Mouse (Mus musculus) left cerebral cortex, postnatal 36 days (tissue): ENCODE results near the gene Rfxank. TPM values are rescaled to one million over a fixed set of nuclear protein-coding genes. Genes with fewer than 3 reads are reported as not detected.

Source experiments
- DNase-seq, 2 experiments: peaks; one replicate each; pipeline ENCODE4 v3.0.0; 2021 to 2022; ENCODE audit warnings: low spot score in 2 of 2, mixed read lengths in 1 of 2
- intact Hi-C: fragments of 180-260 bp; cut with DNase I; formaldehyde crosslinking; loops from one replicate; pipeline ENCODE4 v1.15.1; 2025
- total RNA-seq, 2 experiments: library from RNA; stranded (reverse); gene quantifications; 2 replicates each; pipeline ENCODE4 v1.2.3; 2021

Gene Rfxank
- total RNA-seq, 2 experiments from 2014 or later = 12.7 to 16.7 TPM

GRCm38 (mm10) chr8:70114488-70114887 is 24.5 kb downstream of the Rfxank start:
- intact Hi-C loops = no loop called here
- DNase-seq = no peak

DNA sequence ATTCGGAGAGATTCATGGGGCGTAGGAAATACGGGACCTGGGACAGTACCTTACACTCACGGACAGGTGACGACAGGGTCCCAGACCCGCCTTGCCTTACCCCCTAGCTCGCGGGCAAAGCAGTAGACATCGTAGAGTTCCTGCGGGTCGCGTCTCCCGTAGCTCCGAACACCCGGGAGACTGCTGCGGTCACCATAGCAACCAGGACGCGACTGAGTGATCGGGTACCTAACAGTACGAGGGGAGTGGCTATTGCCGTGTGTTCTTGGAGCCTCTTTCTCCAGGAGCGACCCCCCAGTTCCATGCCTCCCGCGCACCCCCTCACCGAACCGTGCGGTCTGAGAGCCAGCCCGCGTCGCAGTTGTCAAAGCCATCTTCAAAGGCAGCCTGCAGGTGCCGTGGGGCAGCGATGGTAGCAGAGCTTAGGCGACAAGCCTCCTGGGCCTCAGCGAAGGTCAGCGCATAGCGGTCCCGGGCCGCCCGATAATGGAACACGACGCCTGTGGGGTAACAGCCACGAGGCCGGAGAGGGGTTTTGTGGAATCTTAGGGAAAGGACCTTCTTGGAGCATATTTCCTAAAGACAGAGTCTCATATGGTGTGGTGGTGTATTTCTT is 26.4 kb downstream of the Rfxank start:
- intact Hi-C loops = no loop called here
- DNase-seq = no peak

- intact Hi-C loops = no loop called here
- DNase-seq = no peak
Observed at GRCm38 (mm10) chr8:70111192-70111795, 27.7 kb downstream of the Rfxank start.

DNA sequence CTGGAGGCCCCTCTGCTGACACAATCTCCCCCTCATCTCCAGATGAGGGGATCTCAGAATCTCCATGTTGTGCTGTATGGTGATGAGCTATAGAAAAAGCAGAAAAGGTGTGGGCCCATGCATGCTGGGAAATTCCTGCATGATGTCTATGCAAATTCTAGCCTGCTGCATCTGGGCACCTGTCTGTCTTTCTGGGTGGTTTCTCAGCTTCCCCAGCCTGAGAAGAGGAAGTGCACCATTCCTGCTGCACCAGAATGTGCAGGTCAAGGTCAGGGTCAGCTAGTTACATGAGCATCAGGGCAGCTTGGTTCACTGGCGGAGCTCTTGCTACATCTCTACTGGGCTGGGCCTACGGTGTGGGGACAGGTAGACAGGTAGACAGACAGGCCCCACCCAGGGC is 28.5 kb downstream of the Rfxank start:
- intact Hi-C loops = no loop called here
- no peak for DNase-seq

DNA sequence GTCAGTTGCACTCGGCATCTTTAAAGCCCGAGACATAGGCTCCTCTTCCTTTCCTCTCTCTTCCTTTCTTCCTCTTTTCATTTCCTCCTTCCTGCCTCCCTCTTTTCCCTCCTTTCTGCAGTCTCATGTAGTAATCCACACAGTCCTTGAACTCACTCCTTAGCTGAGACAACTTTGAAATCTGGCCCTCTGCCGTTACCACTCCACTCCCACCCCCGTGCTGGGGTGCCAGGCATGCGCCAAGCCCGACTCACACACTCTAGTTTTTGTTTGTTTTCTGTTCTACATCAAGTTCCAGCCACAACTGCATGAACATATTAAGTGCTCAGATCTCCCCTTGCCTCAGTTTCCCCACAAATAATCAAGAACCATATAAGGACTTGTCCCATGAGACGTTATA is 34.0 kb downstream of the Rfxank start:
- no peak for DNase-seq
- intact Hi-C loops = no loop called here

DNA sequence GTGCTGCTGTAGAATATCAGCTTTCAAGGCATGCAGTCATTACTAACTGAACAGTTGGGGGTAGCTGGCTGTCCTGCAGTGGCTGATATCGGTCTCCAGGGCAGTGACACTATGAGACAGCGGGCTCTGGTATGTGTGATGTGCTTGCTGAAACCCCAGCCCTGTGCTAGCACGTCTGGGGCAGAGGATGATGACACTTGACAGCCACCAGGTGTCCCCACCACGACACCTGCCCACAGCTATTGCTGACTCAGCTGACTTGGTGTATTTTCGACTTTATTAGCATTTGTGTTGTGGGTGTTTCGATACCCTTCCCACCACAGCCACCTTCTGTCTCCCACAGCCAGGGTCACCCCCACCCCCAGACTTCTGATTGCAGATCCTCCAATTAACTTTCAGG is 34.4 kb downstream of the Rfxank start:
- intact Hi-C loops = no loop called here
- DNase-seq = no peak

- DNase-seq = peak in 1 of 2 experiments; percentile 65
- intact Hi-C loops = no loop called here
Observed at GRCm38 (mm10) chr8:70100241-70100640, 38.7 kb downstream of the Rfxank start.

DNA sequence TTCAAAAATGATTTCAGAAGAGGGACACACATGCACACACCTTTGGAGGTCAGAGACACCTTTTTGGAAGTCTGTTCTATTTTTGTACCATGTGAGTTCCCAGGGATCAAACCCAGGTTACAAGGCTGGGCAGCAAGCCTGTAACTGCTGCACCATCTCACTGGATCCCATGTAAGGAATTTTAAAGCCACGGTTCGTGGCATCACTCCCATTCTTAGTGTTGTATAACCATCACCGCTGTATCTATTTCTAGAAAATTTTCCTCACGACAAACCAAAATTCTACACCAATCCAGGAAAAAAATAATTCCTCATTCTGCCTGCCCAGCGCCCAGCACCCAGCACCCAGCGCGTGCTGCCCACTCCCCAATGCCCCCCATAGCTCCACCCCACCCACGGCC is 39.7 kb downstream of the Rfxank start:
- peak in 1 of 2 experiments; percentile 49 for DNase-seq
- intact Hi-C loops = no loop called here

DNA sequence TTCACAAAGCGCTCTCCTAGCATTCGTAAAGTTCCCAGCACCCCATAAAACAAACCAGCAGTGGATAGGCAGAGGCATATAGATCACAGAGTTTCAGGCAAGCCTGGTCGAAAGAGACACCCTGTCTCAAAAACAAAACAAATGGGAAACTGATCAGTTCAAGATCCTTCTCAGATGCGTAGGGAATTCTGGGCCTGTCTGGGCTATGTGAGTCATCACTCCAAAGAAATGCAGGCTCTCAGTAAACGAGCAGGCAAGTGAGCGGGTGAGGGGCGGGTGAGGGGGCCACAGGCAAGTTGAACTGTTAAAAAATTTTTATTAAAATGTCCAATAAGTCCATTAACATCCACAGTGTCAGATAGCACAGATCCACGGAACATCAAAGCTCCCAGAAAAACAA is 46.2 kb downstream of the Rfxank start:
- DNase-seq = no peak
- intact Hi-C loops = no loop called here

GRCm38 (mm10) chr8:70089296-70089960 is 49.5 kb downstream of the Rfxank start:
- DNase-seq = no peak
- intact Hi-C loops = loop anchor here (2.0 kb wide), 2 partner anchors 39 to 77 kb away; no protein-coding TSS in a partner anchor

- intact Hi-C loops = loop anchor here (2.0 kb wide), 2 partner anchors 41 to 79 kb away; no protein-coding TSS in a partner anchor
- peak; percentile 68 to 77 for DNase-seq
Observed at GRCm38 (mm10) chr8:70087836-70088650, 50.9 kb downstream of the Rfxank start.

DNA sequence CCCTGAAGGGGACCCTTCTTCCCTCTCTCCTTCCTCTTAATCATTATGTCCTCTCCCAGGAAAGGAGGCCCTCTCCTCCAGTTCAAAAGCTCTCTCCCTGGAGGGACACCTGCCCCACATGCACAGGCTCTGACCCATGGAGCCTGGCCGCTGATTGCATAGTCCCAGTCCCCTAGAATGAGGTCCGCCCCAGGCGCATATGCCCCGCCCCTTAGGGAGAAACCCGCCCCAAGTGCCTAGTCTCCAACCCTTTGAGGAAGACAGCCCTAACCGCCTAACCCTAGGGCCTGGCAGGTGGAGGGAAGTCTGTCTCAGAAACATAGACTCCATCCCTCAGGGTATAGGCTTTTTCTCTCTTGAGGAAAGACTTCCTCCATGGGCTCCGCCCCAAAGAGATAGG is 51.7 kb downstream of the Rfxank start:
- intact Hi-C loops = no loop called here
- DNase-seq = no peak

DNA sequence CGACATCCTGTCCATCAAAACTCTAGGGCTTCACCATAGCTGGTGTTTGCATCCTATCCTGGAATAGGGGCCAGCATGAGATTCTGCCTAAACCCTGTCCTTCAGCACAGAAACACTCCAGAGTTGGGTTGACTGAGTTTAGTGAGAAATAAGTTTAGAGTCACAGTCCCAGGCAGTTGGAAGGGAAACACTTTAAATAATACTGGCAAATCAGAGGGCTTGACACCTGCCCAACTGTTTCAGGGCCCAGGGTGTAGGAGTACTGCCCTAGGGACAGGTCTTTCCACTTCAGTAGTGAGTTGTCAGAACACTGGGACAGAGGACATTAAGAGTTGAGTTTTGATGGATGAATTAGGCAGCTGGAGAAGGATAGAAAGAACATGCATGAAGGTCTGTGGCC is 52.8 kb downstream of the Rfxank start:
- intact Hi-C loops = no loop called here
- no peak for DNase-seq

DNA sequence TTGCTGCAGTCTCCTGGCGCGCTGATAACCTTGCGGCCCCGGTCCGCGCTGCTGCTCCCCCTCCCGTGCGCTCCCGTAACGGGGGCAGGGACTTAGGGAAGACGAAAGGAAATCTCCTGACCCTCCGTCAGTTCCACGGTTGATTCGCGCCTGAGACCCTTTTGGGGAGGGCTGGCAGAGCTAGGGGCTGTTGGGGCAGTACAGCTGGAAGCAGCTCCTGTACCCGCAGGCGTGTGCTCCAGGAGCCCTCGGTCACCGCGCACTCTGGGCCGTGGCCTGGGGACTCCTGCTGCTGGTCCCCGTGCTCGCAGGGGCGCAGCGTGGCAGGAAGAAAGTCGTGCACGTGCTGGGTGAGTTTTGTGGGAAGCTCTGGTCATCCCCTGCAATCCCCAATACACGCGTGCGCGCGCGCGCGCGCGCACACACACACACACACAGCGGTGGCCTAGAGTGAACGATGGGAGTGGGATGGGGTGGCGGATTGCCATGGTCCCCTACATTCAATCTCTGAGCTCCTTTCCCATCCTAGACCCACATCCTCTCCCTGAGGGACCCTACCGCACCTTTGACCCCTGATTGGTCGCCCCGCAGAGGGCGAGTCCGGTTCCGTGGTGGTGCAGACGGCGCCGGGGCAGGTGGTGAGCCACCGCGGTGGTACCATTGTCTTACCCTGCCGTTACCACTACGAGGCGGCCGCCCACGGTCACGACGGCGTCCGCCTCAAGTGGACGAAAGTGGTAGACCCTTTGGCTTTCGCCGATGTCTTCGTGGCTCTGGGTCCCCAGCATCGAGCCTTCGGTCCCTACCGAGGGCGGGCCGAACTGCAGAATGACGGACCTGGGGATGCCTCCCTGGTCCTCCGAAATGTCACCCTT is 54.5 kb downstream of the Rfxank start:
- DNase-seq = peak in 1 of 2 experiments; percentile 34
- intact Hi-C loops = loop anchor here (2.0 kb wide), 1 partner anchor 38 kb away; no protein-coding TSS in a partner anchor

- peak in 1 of 2 experiments; percentile 80 for DNase-seq
- intact Hi-C loops = no loop called here
Observed at GRCm38 (mm10) chr8:70083285-70083684, 55.7 kb downstream of the Rfxank start, which contains the start of gene Hapln4. Gene Hapln4, plus strand, starts transcription at chr8:70083457.

DNA sequence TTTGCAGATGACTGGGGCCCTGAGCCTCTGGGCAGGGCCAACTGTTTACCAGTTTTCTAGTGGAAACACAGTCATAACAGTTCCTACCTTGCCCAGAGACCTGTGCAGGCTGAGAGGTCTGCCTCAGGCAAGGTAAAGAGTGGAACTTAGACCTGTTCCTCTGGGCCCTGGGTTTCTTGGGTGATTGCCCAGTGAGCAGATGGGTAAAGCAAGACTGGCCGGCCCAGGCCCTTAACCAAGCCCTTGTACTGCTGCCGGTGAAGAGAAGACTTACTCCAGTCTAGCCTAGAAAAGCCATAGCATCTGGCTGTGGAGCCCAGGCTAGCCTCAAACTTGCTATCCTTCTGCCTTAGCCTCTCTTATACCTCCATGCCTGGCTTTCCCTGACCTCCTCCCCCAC is 57.0 kb downstream of the Rfxank start:
- no peak for DNase-seq
- intact Hi-C loops = no loop called here
